Mouse (Mus musculus) NIH3T3 (cell line): ENCODE data around the gene Shank3.

Experiments used
- DNase-seq: peaks from one replicate; pipeline ENCODE4 v3.0.0-alpha.2; 2012; ENCODE audit warnings: low read depth

Gene Shank3

DNA sequence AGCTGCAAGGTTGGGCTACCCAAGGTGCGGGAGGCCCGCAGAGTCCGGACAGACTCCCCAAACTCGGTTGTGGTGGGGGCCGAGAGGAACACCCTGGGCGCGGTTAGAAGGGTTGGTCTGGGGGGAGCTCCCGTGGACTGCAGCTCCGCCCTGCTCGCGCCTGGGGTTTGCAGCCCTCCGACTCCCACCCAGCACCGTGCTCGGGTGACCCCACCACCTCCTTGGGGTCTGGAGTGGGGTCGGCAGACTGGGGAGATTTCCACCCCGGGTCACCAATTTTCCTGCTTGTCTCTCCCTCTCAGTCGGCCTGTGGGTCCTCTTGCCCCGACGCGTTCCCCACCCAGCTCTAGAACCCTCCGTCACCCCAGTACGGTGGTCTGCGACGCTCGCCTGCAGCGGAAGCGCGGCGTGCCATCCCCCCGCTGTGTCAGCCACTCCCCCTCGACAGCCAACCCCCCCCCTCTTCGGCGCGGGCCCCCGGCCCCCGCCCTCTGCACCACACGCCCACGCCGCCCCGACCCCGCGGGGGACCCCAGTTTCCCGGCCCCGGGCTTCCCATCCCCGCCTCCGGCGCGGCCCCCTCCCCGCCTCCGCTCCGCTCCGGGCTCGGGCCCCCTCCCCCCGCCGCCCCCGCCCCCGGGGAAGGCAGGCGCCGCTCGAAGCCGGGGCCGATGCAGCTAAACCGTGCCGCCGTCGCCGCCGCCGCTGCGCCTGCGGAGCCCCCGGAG lies at the start of gene Shank3:
Gene Shank3 (plus strand): TSS at position 663 of the 728 bp plus-strand sequence.
- no peak for DNase-seq

DNA sequence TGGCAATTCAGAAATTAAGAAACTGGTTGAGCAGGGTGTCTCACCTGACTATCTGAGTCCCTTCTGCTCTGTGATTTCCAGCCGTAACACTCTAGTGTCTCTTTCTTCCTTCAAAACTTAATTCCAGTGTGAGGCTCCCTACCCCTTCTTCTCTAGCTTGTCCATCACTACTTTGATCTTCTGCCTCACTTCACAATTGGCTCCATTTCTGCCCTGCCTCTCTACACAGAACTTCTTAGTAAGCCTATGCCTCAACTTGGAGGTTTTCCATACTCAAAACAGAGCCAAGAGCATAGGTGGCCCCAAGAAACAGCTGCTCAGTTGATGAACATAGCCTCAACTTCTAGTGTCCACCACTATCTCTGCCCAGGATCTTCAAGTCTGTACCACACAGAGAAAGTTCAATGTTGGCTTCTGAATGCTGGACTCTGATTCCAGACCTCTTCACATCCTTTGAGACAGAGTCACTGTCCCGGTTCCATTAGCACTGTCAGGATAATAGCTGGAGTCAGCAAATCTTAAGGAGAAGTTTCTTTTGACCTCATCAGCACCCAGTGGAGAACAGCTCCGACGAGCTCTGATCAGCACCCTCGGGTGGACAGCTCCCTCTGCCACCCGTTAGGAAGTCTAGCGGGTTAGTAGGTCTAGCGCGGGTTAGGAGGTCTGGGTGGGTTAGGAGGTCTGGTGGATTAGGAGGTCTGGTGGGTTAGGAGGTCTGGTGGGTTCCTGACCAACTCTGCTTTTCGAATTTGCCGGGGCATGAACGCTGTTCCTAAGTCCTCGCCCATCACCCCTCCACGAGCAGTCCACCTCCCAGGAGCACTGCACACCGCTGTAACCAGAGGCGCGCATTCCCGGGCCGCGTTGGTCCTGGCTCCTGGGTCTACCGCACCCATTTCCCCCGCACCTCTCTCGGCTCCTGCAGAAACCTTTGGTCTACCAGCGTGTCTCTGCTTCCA lies 46.2 kb upstream of the Shank3 start:
- peak; percentile 60 for DNase-seq

DNA sequence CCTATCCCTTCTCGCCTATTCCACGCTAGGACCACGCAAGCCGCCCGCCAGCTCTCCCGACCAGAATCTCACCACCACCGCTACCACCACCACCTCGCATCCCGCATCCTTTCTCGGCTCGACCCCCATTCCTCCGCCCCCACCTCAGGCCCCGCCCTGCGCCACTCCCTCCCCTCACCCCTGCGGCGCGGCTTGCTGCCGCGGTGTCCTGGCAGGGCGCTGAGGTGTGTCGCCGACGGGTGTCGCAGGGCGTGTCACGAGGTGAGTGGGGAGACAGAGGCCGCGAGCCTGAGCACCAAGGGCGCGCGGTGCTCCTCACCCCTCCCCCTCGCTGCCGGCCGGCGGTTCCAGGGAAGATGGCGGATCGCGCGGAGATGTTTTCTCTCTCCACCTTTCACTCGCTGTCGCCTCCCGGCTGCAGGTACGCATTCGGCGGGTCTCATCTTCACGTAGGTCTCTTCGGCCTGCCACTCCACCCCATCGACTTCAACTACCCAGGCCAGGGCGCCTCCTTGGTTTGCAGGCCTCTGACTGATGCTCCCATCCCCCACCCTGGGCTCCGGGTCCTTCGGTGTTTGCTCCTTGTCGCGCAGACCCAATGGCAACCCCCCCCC lies 45.5 kb upstream of the Shank3 start, which contains the start of gene Mapk8ip2:
Gene Mapk8ip2 (plus strand): TSS at position 49 of the 614 bp plus-strand sequence.
- DNase-seq: no peak

DNA sequence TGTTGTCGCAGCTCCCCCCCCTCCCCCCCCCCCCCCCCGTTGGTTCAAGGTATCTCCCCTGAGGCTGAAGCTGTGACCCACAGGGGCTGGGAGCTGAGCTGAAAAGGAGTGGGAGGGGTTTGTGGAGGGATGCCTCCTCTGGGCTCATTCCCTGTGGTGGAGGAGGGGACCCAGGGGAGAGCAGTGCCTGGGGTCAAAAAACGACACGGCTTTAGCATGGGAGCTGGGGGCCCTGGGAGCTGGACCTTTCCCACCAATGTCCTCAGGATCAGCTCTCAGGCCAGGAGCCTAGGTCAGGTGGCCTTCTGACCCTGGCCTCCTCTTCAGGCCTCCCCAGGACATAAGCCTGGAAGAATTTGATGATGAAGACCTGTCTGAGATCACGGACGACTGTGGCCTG lies 44.6 kb upstream of the Shank3 start:
- DNase-seq: no peak

- no peak for DNase-seq
Measured at GRCm38 (mm10) chr15:89455642-89456041, 43.8 kb upstream of the Shank3 start.

GRCm38 (mm10) chr15:89458942-89459341 lies 40.5 kb upstream of the Shank3 start:
- no peak for DNase-seq

GRCm38 (mm10) chr15:89459821-89460220 lies 39.6 kb upstream of the Shank3 start:
- DNase-seq: no peak

- DNase-seq: no peak
Measured at GRCm38 (mm10) chr15:89460298-89460697, 39.1 kb upstream of the Shank3 start.

- no peak for DNase-seq
Measured at GRCm38 (mm10) chr15:89461321-89461720, 38.1 kb upstream of the Shank3 start.

- DNase-seq: no peak
Measured at GRCm38 (mm10) chr15:89462176-89462575, 37.2 kb upstream of the Shank3 start.

DNA sequence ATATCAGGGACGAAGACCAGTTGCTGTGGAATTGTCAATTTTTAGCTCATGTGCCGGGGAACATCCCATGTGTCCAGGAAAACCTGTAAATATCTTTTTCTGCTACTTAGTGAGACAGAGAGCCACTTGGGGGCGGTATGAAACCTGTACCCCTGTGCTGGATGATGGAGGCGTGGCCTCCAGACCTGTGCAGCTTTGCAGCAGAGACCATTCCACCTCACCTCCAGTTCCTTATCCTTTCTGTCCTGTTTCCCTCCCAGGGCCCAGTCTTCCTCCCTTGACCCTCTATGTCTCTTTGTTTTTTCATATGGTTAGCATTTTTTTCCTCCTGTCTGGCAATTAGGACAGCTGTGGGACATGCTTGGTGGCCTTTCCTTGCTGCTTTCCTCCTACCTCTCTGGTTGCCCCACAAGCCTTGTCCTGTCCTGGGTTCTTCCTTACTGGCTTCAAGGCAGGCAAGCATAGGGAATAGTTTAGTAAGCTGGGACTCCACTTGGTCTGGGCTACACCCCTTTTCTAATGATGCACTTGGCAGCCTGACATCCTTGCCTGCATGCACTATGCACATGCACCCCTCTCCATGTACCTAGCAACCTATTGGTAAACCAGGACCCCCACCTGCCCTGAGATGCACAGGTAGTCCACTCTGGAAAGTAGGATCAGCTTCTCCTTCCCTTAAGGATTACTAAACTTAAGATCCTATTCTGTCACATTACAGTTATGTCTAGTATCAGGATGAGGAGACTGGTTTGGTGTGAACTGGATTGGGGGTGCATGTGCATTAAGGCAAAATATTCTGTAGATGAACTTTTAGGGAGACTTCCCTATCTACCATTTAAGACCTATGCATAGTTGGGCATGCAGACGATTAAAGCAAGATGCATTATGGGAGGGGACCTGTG lies 35.8 kb upstream of the Shank3 start:
- peak; percentile 62 for DNase-seq

- no peak for DNase-seq
Measured at GRCm38 (mm10) chr15:89465052-89465451, 34.4 kb upstream of the Shank3 start.

DNA sequence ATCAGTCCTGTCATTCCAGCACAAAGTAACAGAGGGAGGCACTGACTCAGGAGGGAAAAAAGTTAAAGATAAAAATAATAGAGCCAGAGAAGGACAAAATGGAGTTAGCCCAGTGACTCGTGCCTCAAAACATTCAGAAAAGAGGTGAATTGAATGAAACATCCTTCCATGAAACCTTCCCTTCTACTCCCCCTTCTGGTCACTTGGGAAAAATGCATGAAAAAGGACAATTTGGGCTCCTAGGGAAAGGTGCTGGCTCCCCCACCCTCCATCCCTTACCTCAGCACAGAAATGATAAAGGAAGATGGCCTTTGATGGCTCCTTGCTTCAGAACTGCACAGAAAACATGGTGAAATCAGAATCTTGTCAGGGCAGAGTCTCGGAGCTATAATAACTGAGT lies 30.8 kb upstream of the Shank3 start:
- DNase-seq: peak; percentile 77

DNA sequence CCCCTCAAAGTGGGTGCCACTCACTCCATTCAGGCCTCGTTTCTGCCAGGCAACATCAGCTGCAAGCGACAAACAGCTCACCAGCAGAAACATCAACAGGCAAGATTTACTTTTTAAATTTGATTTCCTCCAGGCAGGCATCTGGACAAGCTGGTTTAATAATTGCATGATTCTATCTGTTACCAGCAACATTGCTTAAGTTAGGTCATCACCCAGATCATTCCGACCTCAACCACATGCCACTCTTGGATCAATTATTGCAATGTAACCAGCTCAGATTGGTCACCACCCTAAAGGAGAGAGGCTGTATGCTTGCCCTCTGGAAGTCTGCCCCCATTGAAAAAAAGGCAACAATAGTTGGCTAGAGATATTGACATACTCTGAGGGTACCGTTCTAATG lies 27.9 kb upstream of the Shank3 start:
- DNase-seq: no peak

DNA sequence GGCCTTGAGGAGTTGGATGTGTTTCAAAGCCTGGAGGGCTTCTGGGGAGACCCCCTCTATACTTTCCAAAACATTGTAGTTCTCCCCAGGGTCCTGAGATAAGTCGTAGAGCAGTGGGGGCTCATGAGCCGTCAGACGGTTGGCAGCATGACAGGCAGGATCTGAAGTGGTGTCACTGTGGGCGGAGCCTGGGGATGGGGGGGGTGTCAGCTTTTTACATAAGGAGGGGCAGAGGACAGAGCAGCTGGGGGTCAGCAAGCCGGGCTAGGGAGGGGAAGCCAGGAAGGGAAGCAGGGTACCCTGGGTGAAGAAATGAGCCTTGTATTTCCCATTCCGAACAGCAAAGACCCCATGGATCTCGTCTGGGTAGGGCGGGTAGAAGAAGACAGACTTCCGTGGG lies 26.1 kb upstream of the Shank3 start:
- no peak for DNase-seq

DNA sequence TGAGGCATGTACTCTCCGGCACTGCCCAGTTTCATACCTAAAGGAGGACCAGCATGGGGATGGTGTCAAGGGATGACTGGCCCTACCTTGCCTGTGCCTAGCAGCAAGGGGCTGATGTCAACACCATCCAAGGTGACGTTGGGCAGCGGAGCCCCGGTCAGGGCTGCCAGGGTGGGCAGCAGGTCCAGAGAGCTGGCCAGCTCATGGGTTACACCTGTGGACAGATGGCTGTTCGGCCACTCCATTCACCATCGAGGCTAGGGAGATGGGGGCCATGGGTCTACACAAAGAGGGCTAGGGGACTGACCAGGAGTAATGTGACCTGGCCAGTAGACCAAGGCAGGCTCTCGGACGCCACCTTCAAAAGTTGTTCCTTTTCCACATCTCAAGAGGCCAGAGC lies 25.5 kb upstream of the Shank3 start:
- no peak for DNase-seq

DNA sequence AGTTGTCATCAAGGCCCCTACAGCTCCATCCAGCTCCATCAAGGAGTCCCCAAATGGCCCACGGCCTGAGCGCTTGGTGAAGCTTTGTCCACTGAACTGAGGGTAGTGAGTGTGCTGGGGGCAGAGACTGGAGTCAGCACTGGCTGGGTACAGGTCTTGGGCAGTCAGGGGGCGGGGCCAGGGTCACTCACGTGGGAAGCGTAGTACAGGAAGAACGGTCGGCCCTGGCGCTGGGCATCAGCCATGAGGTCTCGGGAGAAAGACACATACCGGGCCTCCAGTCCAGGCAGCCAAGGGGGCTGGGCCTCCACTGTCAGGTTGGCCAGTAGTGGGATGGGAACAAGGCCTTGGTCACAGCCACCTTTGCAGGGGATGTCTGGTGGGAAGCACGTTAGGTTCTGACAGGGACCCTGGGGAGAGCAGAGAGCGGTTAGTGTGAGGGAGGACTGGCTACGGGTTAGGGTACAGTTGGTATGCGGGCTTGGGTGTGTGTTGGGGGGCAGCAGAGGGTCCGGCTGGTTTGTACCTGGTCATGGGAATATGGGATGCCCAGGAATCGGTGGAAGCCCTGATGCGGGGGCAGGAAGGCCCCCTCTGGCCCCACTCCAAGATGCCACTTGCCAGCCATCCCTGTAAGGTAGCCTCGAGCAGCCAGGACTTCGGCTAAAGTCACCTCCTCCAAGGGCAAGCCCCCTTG lies 24.7 kb upstream of the Shank3 start:
- DNase-seq: no peak

DNA sequence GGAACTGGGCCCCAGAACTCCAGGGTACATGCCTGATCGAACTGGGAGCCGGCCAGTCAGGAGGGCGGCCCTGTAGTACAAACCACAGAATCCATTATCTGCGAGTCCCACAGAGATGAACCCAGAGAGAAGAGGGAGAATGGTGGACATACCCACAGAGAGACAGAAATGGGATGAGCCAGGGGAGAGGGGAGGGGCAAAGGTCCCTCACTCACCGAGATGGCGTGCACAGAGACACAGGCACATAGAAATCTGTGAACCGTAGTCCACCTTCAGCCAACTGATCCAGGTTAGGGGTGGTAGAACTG lies 24.2 kb upstream of the Shank3 start:
- no peak for DNase-seq

DNA sequence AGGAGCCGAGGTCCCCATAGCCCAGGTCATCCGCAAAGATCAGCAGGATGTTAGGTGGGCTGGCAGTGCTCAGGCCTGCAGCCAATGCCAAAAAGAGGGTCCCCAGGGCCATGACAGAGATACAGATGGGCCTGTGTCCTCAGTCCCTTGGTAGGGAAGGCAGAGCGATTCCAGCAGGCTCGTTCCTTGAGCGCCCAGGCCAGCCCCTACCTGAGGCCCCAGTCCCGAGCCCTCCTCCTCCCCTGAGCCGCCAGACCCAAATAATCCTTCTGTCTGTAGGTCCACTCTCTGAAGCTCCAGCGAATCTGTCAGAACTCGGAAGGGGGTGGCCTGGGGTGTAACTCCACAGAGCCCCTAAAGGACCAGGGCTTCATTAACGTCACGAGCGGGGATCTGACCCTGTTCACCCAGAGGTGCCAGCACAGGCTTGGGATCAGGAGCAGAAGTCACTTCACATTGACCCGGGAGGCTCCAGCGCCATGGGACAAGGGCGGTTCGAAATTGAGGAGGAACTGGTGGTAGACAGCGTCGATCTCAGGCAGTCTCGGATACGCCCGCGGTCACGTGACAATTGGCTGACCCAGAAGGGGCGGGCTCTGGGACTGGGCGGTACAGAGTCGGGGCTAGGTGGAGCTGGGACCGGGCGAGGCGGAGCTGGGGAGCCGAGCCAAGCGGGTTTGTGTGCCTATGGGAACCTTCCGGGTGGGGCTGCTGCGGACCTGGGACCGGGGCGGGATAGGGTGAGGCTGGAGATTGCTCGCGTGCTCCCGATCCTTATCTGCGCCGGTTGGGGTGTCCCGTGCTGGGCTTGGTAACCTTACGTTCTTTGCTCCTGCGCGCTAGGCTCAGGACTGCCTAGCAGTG lies 23.6 kb upstream of the Shank3 start:
- peak; percentile 98 for DNase-seq

DNA sequence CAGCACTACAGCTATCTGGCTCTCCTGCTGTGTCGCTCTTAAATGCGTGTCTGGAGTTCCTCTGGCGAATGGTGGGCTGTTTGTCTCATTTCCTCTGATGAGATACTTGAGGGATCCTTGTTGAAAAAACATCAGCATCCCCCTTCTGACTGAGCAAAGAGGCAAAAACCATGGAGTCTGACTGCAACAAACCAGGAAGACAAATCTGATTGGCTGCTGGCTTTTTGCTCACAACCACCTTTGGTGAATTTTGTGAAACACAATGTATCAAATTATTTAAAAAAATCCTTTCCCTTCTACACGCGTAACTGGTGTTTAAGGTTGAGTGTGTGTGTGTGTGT lies 23.0 kb upstream of the Shank3 start:
- DNase-seq: peak; percentile 72
